In genomic region chr5:146631602-146632001, GRCm38 (mm10) we compare ENCODE assay signal across 20 mouse cellular contexts. TPM values are rescaled to one million over a fixed set of nuclear protein-coding genes. Genes with fewer than 3 reads are reported as not detected.
"Had no signal": no experiment of that assay in that cellular context is flagged by ENCODE, and none has a peak within 500 bp of the region (broad histone marks: within the 10 kb centered on the region; RNA-seq: fewer than 3 reads in every experiment).

No protein-coding gene starts in this region.

- DNase-seq: liver, postnatal 0 days; lung, adult 2 months; lung, postnatal 14 days; lung, postnatal 36 days; midbrain, embryonic 14.5 days; right cerebral cortex, postnatal 14 days; thymus, postnatal 14 days; thymus, postnatal 36 days had no signal

- H3K36me3 ChIP-seq: lung, embryonic 15.5 days; midbrain, embryonic 12.5 days; neural tube, embryonic 12.5 days; stomach, embryonic 15.5 days had no signal

- H3K4me1 ChIP-seq: lung, embryonic 15.5 days; megakaryocyte, embryonic 14.5 days; midbrain, embryonic 12.5 days; neural tube, embryonic 12.5 days; stomach, embryonic 15.5 days had no signal

- H3K9ac ChIP-seq: liver, postnatal 0 days; lung, embryonic 15.5 days; midbrain, embryonic 12.5 days; neural tube, embryonic 12.5 days; stomach, embryonic 15.5 days had no signal

- H3K27ac ChIP-seq: lung, embryonic 15.5 days; macrophage; midbrain, embryonic 12.5 days; neural tube, embryonic 12.5 days; stomach, embryonic 15.5 days; stomach, postnatal 0 days had no signal

- H3K9me3 ChIP-seq: lung, embryonic 15.5 days; midbrain, embryonic 12.5 days; neural tube, embryonic 12.5 days; stomach, embryonic 15.5 days had no signal

- ATAC-seq: liver, postnatal 0 days; lung, postnatal 0 days had no signal

- H3K4me3 ChIP-seq: lung, embryonic 15.5 days; megakaryocyte, embryonic 14.5 days; midbrain, embryonic 12.5 days; neural tube, embryonic 12.5 days; stomach, embryonic 15.5 days had no signal

- H3K4me2 ChIP-seq: lung, embryonic 15.5 days; midbrain, embryonic 12.5 days; neural tube, embryonic 12.5 days; stomach, embryonic 15.5 days had no signal

- H3K27me3 ChIP-seq: lung, embryonic 15.5 days; midbrain, embryonic 12.5 days; neural tube, embryonic 12.5 days; stomach, embryonic 15.5 days had no signal

RNA-seq across cellular contexts. Expression of gene Gpr12, which starts 46.6 kb away (rescaled TPM):
- total RNA-seq: megakaryocyte progenitor cell, adult 5-6 weeks; monocyte, adult 5-6 weeks; neutrophil, adult 5-6 weeks had no signal
- polyA plus RNA-seq: lung, adult 2 months; lung, embryonic 15.5 days; lung, postnatal 0 days; macrophage; testis, adult 2 months had no signal
